In the genomic region with DNA sequence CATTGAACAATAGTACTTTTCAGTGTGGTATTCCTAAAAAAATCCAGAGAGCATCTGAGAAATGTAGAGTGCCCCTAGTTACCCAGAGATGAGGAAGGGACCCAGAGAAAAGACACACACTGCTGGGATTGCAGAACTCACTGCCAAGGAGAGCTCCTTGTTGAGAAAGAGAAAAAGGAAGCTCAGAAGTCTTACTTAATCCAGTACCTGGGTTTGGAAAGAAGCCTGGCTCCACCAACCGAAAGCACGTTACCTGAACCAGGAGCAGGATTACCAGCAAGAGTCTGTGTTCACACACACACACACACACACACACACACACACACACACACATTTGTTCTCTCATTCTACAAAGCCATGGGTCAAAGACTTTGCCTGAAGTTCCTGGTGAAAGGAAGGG, we compare ENCODE assay signal across 21 mouse cellular contexts. TPM values are rescaled to one million over a fixed set of nuclear protein-coding genes. Genes with fewer than 3 reads are reported as not detected.
"Had no signal": no experiment of that assay in that cellular context is flagged by ENCODE, and none has a peak within 500 bp of the region (broad histone marks: within the 10 kb centered on the region; RNA-seq: fewer than 3 reads in every experiment).

No protein-coding gene starts in this region.

- H3K36me3 ChIP-seq: midbrain, embryonic 13.5 days; midbrain, embryonic 15.5 days; neural tube, embryonic 12.5 days had no signal

- H3K27ac ChIP-seq: liver, embryonic 14.5 days; macrophage; midbrain, embryonic 13.5 days; midbrain, embryonic 15.5 days; neural tube, embryonic 12.5 days had no signal

- H3K27me3 ChIP-seq: megakaryocyte, embryonic 14.5 days; midbrain, embryonic 13.5 days; midbrain, embryonic 15.5 days; neural tube, embryonic 12.5 days had no signal

- DNase-seq: lung, adult 18-20 months; lung, embryonic 14.5 days; lung, postnatal 14 days; lung, postnatal 36 days; right cerebral cortex, postnatal 14 days; thymus, adult 18-20 months; thymus, postnatal 14 days; thymus, postnatal 36 days had no signal

- H3K4me3 ChIP-seq: megakaryocyte, embryonic 14.5 days; midbrain, embryonic 13.5 days; midbrain, embryonic 15.5 days; neural tube, embryonic 12.5 days had no signal

- H3K4me1 ChIP-seq: megakaryocyte, embryonic 14.5 days; midbrain, embryonic 13.5 days; midbrain, embryonic 15.5 days; neural tube, embryonic 12.5 days had no signal

- ATAC-seq: midbrain, embryonic 13.5 days; midbrain, embryonic 15.5 days had no signal

RNA-seq across cellular contexts. Expression of gene Ofcc1, which starts 14.2 kb away (rescaled TPM):
- total RNA-seq: midbrain, postnatal 0 days; monocyte, adult 5-6 weeks had no signal
- polyA plus RNA-seq: liver, embryonic 14.5 days; liver, embryonic 16.5 days; lung, embryonic 14.5 days; lung, embryonic 16.5 days; macrophage; midbrain, embryonic 11.5 days; midbrain, embryonic 13.5 days; neural tube, embryonic 12.5 days; stomach, embryonic 14.5 days; thymus, postnatal 0 days had no signal
